25 mouse cellular contexts compared by ENCODE assay signal in the genomic region with DNA sequence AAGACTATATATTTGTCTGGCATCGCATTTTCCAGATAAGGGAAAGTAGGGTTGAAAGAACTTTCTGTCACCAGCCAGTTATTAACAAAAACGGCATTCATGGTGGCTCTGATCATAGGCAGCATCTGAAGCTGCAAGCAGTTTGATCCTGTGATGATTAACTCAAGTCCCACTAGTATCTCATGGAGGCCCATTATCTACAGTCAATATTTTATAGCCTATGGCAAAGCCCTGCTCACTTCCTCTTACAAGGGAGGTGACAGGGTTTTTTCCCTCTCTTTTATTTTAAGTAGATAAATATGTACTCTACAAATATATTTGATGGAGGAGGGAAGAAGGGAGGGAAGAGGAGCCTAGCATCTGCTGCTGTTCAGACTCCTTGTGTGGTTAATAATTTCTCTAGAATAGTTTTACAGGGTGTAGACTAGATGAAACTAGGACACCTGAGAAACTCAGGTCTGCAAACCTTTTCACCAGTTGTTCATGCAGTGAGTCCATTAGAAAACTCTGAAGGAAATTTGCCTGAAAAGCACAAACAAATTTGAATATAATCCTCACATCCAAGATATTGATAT. TPM values are rescaled to one million over a fixed set of nuclear protein-coding genes. Genes with fewer than 3 reads are reported as not detected.
DNase-seq lines count a peak whose midpoint lies in the region; ATAC-seq and TF ChIP-seq lines count a peak whose summit lies in the region.
"Had no signal": no experiment of that assay in that cellular context is flagged by ENCODE, and none has a peak within 500 bp of the region (broad histone marks: within the 10 kb centered on the region; RNA-seq: fewer than 3 reads in every experiment).

No protein-coding gene starts in this region.

- no peak for TF ChIP-seq CTCF in intestine, postnatal 0 days (IDR thresholded peaks at IDR 0.05; ENCODE audit: low read depth)

- no peaks in the 10 kb centered on the region for H3K36me3 ChIP-seq in intestine, embryonic 14.5 days (ENCODE audit: control insufficient read depth, insufficient read depth, low read length)
- H3K36me3 ChIP-seq in intestine, embryonic 15.5 days, result no peaks in the 10 kb centered on the region
- no peaks in the 10 kb centered on the region for H3K36me3 ChIP-seq in intestine, embryonic 16.5 days (ENCODE audit: control insufficient read depth, insufficient read depth, low read length)
- H3K36me3 ChIP-seq in intestine, postnatal 0 days (ENCODE audit: control insufficient read depth, insufficient read depth), result no peaks in the 10 kb centered on the region
- H3K36me3 ChIP-seq: G1E had no signal

- no peak overlapping the region for H3K27ac ChIP-seq in intestine, embryonic 14.5 days (ENCODE audit: low read depth)
- no peak overlapping the region for H3K27ac ChIP-seq in intestine, embryonic 15.5 days
- no peak overlapping the region for H3K27ac ChIP-seq in intestine, embryonic 16.5 days (ENCODE audit: low read length)
- no peak overlapping the region for H3K27ac ChIP-seq in intestine, postnatal 0 days (ENCODE audit: low read depth, low read length)

- H3K4me1 ChIP-seq in intestine, embryonic 14.5 days (replicated peaks; ENCODE audit: control insufficient read depth, insufficient read depth, low read length), result no peaks in the 10 kb centered on the region
- no peaks in the 10 kb centered on the region for H3K4me1 ChIP-seq in intestine, embryonic 15.5 days (replicated peaks)
- no peaks in the 10 kb centered on the region for H3K4me1 ChIP-seq in intestine, embryonic 16.5 days (ENCODE audit: control insufficient read depth, insufficient read depth, low read length)
- no peaks in the 10 kb centered on the region for H3K4me1 ChIP-seq in intestine, postnatal 0 days (replicated peaks; ENCODE audit: control insufficient read depth, insufficient read depth, low read length)

- no peak overlapping the region for H3K9ac ChIP-seq in intestine, embryonic 14.5 days (ENCODE audit: low read length)
- H3K9ac ChIP-seq in intestine, embryonic 15.5 days, result no peak overlapping the region
- H3K9ac ChIP-seq in intestine, embryonic 16.5 days (ENCODE audit: low read depth, low read length), result no peak overlapping the region
- H3K9ac ChIP-seq in intestine, postnatal 0 days (ENCODE audit: low read depth, low read length), result no peak overlapping the region

- H3K9me3 ChIP-seq in intestine, embryonic 14.5 days (ENCODE audit: control insufficient read depth, low read length), result no peaks in the 10 kb centered on the region
- H3K9me3 ChIP-seq in intestine, embryonic 15.5 days, result no peaks in the 10 kb centered on the region
- H3K9me3 ChIP-seq in intestine, embryonic 16.5 days (ENCODE audit: control insufficient read depth, low read length), result no peaks in the 10 kb centered on the region
- no peaks in the 10 kb centered on the region for H3K9me3 ChIP-seq in intestine, postnatal 0 days (ENCODE audit: control insufficient read depth)
- H3K9me3 ChIP-seq: G1E had no signal

- H3K4me2 ChIP-seq in intestine, embryonic 14.5 days (ENCODE audit: low read length), result no peak overlapping the region
- no peak overlapping the region for H3K4me2 ChIP-seq in intestine, embryonic 15.5 days (replicated peaks)
- H3K4me2 ChIP-seq in intestine, embryonic 16.5 days (ENCODE audit: low read depth, low read length), result no peak overlapping the region
- no peak overlapping the region for H3K4me2 ChIP-seq in intestine, postnatal 0 days (replicated peaks; ENCODE audit: low read depth)

- peak; percentile 86 for ATAC-seq in intestine, embryonic 14.5 days (replicated peaks; ENCODE audit: low FRiP score, low TSS enrichment, low read depth)
- peak; percentile 91 for ATAC-seq in intestine, embryonic 15.5 days
- peak; percentile 93 for ATAC-seq in intestine, embryonic 16.5 days
- ATAC-seq in intestine, postnatal 0 days, result peak; percentile 59; the same call in 1 of the 2 replicates
- no peak for ATAC-seq in monocyte, adult 5-6 weeks (replicated peaks; ENCODE audit: insufficient number of reproducible peaks, low FRiP score, low TSS enrichment, poor library complexity, severe bottlenecking)
- ATAC-seq: activated CD4-positive, CD25-positive, alpha-beta regulatory T cell, adult 4 months; CD4-positive, CD25-positive, alpha-beta regulatory T cell, adult 4 months; Patski had no signal

- no peaks in the 10 kb centered on the region; the same call in 1 of the 2 replicates for H3K27me3 ChIP-seq in intestine, embryonic 14.5 days (replicated peaks; ENCODE audit: control insufficient read depth, insufficient read depth, low read length)
- H3K27me3 ChIP-seq in intestine, embryonic 15.5 days (replicated peaks), result no peaks in the 10 kb centered on the region
- no peaks in the 10 kb centered on the region for H3K27me3 ChIP-seq in intestine, embryonic 16.5 days (replicated peaks; ENCODE audit: control insufficient read depth, insufficient read depth, low read length)
- no peaks in the 10 kb centered on the region for H3K27me3 ChIP-seq in intestine, postnatal 0 days (replicated peaks; ENCODE audit: control insufficient read depth, insufficient read depth, low read length)
- H3K27me3 ChIP-seq: CH12.LX had no signal

- WGBS in intestine, embryonic 14.5 days, result 65% methylated on average over 2 of the region's 2 CpGs
- 58% methylated on average over 2 of the region's 2 CpGs for WGBS in intestine, embryonic 15.5 days
- WGBS in intestine, embryonic 16.5 days, result 38% methylated on average over 2 of the region's 2 CpGs
- 27% methylated on average over 2 of the region's 2 CpGs for WGBS in intestine, postnatal 0 days

- no peak for DNase-seq in intestine, embryonic 14.5 days (ENCODE audit: low spot score)
- DNase-seq in lung, adult 18-20 months, result no peak
- no peak for DNase-seq in kidney, postnatal 36 days
- DNase-seq in adrenal gland, adult 18-20 months (ENCODE audit: low spot score in 2 of 2), result no peak
- DNase-seq: adrenal gland, adult 2 months; adrenal gland, adult 8-10 months; adrenal gland, postnatal 10 days; adrenal gland, postnatal 14 days; adrenal gland, postnatal 25 days; adrenal gland, postnatal 36 days; B cell, adult 2 months; cerebellum, adult 11 months; cerebellum, adult 11-12 months; cerebellum, adult 18-20 months had no signal

- H3K4me3 ChIP-seq in intestine, embryonic 14.5 days (ENCODE audit: low read depth, low read length), result no peak overlapping the region
- no peak overlapping the region for H3K4me3 ChIP-seq in intestine, embryonic 15.5 days (replicated peaks)
- no peak overlapping the region for H3K4me3 ChIP-seq in intestine, embryonic 16.5 days (ENCODE audit: low read length)
- no peak overlapping the region for H3K4me3 ChIP-seq in intestine, postnatal 0 days (ENCODE audit: low read depth, low read length)

RNA-seq across cellular contexts. Expression of gene Atoh1, which starts 14.1 kb away (rescaled TPM):
- 3.6 and 5.1 TPM in 2 replicates for polyA plus RNA-seq in intestine, embryonic 14.5 days (2014; fragmentation: Nextera tagmentation; extraction: Ambion mirVana)
- 8.6 and 8.7 TPM in 2 replicates for polyA plus RNA-seq in intestine, embryonic 15.5 days (2015; fragmentation: Nextera tagmentation; extraction: Ambion mirVana)
- polyA plus RNA-seq in intestine, embryonic 16.5 days (2015; fragmentation: Nextera tagmentation; extraction: Ambion mirVana), result 9.9 and 10.3 TPM in 2 replicates
- polyA plus RNA-seq in intestine, postnatal 0 days (2015; fragmentation: Nextera tagmentation; extraction: Ambion mirVana), result 5.2 and 8.4 TPM in 2 replicates
- total RNA-seq in adrenal gland, adult 18-20 months (2021), result not detected
- not detected in 3 replicates for total RNA-seq in monocyte, adult 5-6 weeks (2017)
- total RNA-seq: adrenal gland, adult 2 months; adrenal gland, postnatal 14 days; adrenal gland, postnatal 25 days; adrenal gland, postnatal 36 days; CH12.LX; G1E; MEL had no signal
- polyA plus RNA-seq: activated CD4-positive, CD25-positive, alpha-beta regulatory T cell, adult 4 months; C2C12; G1E; Patski had no signal
